Mouse (Mus musculus) right cerebral cortex, postnatal 25 days (tissue): Measurements from ENCODE around the gene Tnnc2.

Source experiments
- DNase-seq: peaks from one replicate; pipeline ENCODE4 v3.0.0; 2022

Tnnc2 gene

GRCm38 (mm10) chr2:164734839-164735238 is 44.9 kb downstream of the Tnnc2 start:
- no peak for DNase-seq

- DNase-seq = no peak
Observed at GRCm38 (mm10) chr2:164733259-164733658, 46.5 kb downstream of the Tnnc2 start.

GRCm38 (mm10) chr2:164731719-164732118 is 48.0 kb downstream of the Tnnc2 start:
- DNase-seq = no peak
